Mouse (Mus musculus) spleen, adult 2 months (tissue): Measurements from ENCODE around the gene Tmx2. TPM values are rescaled to one million over a fixed set of nuclear protein-coding genes. Genes with fewer than 3 reads are reported as not detected.
A peak's percentile ranks its signal among the peaks of the same experiment; 100 is the strongest.

Experiments
- DNase-seq, 2 experiments: peaks; one replicate each; pipeline versions ENCODE4 v3.0.0 to v3.0.0-alpha.2; 2012 to 2021; ENCODE audit warnings: low spot score in 2 of 2, low read depth in 1 of 2
- H3K27ac ChIP-seq: fragments of 200-500 bp; 2 replicates; pipeline ENCODE4 v1.5.1; 2012; ENCODE audit warnings: low read length, inconsistent platforms; ENCODE audit not compliant: insufficient read depth
- H3K27me3 ChIP-seq: fragments of 200-500 bp; 2 replicates; pipeline ENCODE4 v1.6.1; 2012; ENCODE audit warnings: mild to moderate bottlenecking, moderate library complexity, low read length, inconsistent platforms; ENCODE audit not compliant: control insufficient read depth, insufficient read depth
- H3K36me3 ChIP-seq: fragments of 200-500 bp; 2 replicates; pipeline ENCODE4 v1.6.1; 2012; ENCODE audit warnings: mild to moderate bottlenecking, low read length, inconsistent platforms; ENCODE audit not compliant: control insufficient read depth, insufficient read depth
- H3K4me1 ChIP-seq: fragments of 200-500 bp; 2 replicates; pipeline ENCODE4 v1.6.1; 2011; ENCODE audit warnings: inconsistent platforms; ENCODE audit not compliant: control insufficient read depth, insufficient read depth, insufficient read length
- H3K4me3 ChIP-seq: fragments of 200-500 bp; 2 replicates; pipeline ENCODE4 v1.5.1; 2011; ENCODE audit warnings: mild to moderate bottlenecking, inconsistent platforms; ENCODE audit not compliant: insufficient read depth, insufficient read length; ENCODE audit errors: extremely low read depth
- CTCF ChIP-seq: fragments of 200-500 bp; IDR thresholded peaks from 2 replicates; pipeline ENCODE4 v1.5.1; 2011; ENCODE audit warnings: mild to moderate bottlenecking, inconsistent platforms; ENCODE audit not compliant: insufficient read depth, insufficient read length, insufficient replicate concordance; ENCODE audit errors: extremely low read depth
- POLR2A ChIP-seq: fragments of 200-500 bp; IDR thresholded peaks from 2 replicates; pipeline ENCODE4 v1.6.1; 2011; ENCODE audit warnings: low read depth, low read length, inconsistent platforms
- WGBS: fragments of 180-500 bp; shearing (Covaris S2); methylation state at CpG from one replicate; pipeline ENCODE4 v1.1.7; 2018; 5-methylcytosine and 5-hydroxymethylcytosine counted together
- polyA plus RNA-seq: library from polyadenylated mRNA; depleted of rRNA; stranded (reverse); fragments of >200 nt; gene quantifications from 2 replicates; pipeline ENCODE4 v1.2.3, GENCODE M21; 2012

The Tmx2 gene
- polyA plus RNA-seq, 1 experiment = 32.3 TPM

DNA sequence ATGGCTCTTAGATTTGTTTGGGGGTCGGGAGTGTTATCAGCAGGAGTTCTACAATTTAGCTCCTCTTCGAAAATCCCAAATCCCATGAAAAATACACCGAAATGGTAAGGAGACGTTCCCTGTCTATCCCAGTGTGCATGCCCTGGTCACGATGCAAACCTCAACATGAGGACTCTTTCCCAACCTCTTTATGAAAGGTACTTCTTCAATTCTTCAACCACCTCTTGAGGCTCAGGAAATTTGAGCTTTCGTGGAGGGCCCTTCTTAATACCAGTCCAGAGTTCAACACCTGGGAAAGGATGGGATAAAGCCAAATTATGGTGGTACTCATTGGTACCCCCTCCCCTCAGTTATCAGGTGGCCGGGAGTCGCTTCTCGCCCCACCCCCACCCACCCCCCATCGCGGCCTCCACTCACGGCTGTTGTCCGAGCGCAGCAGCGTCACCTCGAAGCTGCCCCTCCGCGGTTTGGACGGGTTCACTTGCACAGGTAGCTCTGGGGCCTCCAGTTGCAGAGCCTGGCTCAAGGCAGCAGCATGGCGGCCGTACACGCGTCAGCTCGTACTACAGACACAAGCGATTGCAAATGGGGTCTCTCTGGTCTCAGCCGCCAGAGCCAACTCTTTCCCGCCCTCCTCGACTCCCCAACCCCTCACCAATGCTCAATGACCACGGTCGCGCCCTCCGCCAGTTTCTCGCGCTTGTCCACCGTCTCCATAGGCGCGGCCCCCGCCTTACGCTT lies 8.9 kb downstream of the Tmx2 start:
- TF ChIP-seq CTCF (no peak), POLR2A (no peak)
- H3K27ac ChIP-seq = peak overlapping the region; percentile 49
- peaks cover 6% of the 10 kb centered on the region; the same call in 1 of the 2 replicates for H3K4me1 ChIP-seq

DNA sequence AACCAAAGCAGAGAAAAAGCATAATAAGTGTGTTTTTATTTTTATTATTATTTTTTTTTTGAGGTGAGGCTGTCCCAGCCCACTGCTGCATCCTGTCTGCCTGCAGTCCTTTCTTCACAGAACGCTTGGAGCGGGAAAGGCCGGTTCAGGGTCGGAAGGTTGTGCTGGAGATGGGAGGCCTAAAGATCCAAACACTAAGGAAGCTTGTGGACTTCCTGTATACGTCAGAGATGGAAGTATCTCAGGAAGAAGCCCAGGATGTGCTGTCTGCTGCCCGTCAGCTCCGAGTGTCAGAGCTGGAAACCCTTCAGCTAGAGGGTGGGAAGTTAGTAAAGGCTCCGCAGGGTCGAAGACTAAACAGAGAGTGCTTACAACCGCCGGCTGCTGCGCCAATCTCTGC lies 12.9 kb downstream of the Tmx2 start:
- peaks cover 6% of the 10 kb centered on the region; the same call in 1 of the 2 replicates for H3K4me1 ChIP-seq
- H3K4me3 ChIP-seq = no peak overlapping the region
- no peak overlapping the region for H3K27ac ChIP-seq
- WGBS = 78% methylated on average over 12 of the region's 12 CpGs
- H3K27me3 ChIP-seq = no peaks in the 10 kb centered on the region
- no peaks in the 10 kb centered on the region for H3K36me3 ChIP-seq
- no peak for TF ChIP-seq POLR2A
- TF ChIP-seq CTCF = no peak
- no peak for DNase-seq

More for the DNA sequence above, 8.9 kb downstream of the Tmx2 start:
- DNase-seq = peak in 1 of 2 experiments; percentile 17
- H3K4me3 ChIP-seq = peak overlapping the region; percentile 98
- no peaks in the 10 kb centered on the region for H3K27me3 ChIP-seq
- peaks cover 11% of the 10 kb centered on the region for H3K36me3 ChIP-seq
- WGBS = 4% methylated on average over 39 of the region's 39 CpGs

DNA sequence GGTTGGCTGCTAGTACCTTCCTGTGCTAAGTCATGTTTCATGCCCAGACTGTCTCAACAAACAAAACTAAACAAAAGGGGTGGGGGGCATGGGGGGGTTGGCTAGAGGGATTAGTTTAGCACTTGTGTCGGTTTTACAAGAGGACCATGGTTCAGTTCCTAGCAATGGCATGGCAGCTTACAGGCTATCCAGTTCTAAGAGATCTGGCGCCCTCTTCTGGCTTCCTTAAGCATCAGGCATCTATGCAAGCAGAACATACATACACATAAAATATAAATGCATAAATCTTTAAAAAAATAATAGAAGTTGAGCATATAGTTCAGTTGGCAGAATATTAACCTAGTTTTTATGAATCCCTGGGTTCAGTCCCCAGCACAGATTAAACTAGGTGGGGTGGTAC lies 16.1 kb downstream of the Tmx2 start:
- no peaks in the 10 kb centered on the region for H3K36me3 ChIP-seq
- 46% methylated on average over 2 of the region's 2 CpGs for WGBS
- DNase-seq = peak; percentile 38 to 59
- no peak for TF ChIP-seq CTCF
- no peak for TF ChIP-seq POLR2A
- no peak overlapping the region for H3K27ac ChIP-seq
- no peaks in the 10 kb centered on the region; the same call in none of the 2 replicates for H3K4me1 ChIP-seq
- H3K27me3 ChIP-seq = no peaks in the 10 kb centered on the region
- H3K4me3 ChIP-seq = no peak overlapping the region

DNA sequence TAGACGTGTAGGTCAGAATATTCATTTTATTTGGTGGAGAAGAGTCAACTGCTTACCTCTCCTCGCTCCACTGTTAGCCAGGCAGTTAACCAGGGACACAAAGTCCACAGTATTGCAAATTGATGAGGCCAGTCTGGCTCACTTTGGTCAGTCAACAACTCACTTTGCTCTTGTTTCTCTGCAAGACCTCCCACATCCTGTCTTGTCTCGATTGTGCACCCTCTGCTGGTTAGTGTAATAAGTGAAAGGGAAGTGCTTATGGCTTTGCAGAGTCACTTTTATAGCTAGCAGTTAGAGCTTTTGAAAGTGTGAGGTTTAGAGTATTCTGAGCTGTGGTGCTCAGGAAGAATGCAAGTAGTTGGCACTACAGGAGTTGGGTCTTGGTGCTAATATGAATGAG lies 18.7 kb downstream of the Tmx2 start:
- Histone ChIP-seq H3K4me3 (no peak overlapping the region), H3K36me3 (no peaks in the 10 kb centered on the region), H3K4me1 (no peaks in the 10 kb centered on the region; the same call in none of the 2 replicates), H3K27me3 (no peaks in the 10 kb centered on the region), H3K27ac (no peak overlapping the region)
- peak; percentile 56 to 59 for DNase-seq
- TF ChIP-seq CTCF (no peak; the same call in 1 of the 2 replicates), POLR2A (no peak)
- 59% methylated on average over 3 of the region's 3 CpGs for WGBS

DNA sequence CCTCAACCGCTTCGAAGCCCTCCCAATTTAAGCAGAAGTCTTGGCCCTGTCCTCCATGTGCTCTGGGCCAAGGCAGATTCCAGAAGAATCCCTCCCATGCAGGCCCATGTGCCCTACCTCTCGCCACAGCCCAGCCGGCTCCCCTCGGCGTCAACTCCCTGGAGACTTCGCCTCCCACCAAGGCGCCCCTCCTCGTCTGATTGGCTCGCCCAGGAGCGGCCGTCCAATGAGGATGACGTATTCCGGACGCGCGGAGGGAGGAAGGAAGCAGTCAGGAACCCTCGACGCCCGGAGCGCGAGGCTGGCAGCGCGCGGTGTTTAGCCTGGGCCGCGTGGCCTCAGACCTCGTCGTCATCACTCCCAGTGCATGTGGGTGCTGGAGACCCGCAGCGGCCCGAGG lies 20.1 kb downstream of the Tmx2 start, which contains the start of gene Btbd18:
TSS of gene Btbd18 (plus strand) at position 274 of the 400 bp plus-strand sequence.
- no peak for TF ChIP-seq POLR2A
- TF ChIP-seq CTCF = no peak
- no peak within 1 kb of the TSS for H3K4me3 ChIP-seq
- no peak within 1 kb of the TSS for H3K27ac ChIP-seq
- 95% methylated on average over 32 of the region's 32 CpGs for WGBS
- H3K36me3 ChIP-seq = no peaks in the 10 kb centered on the region
- H3K27me3 ChIP-seq = no peaks in the 10 kb centered on the region
- H3K4me1 ChIP-seq = no peaks in the 10 kb centered on the region; the same call in none of the 2 replicates
- no peak for DNase-seq

DNA sequence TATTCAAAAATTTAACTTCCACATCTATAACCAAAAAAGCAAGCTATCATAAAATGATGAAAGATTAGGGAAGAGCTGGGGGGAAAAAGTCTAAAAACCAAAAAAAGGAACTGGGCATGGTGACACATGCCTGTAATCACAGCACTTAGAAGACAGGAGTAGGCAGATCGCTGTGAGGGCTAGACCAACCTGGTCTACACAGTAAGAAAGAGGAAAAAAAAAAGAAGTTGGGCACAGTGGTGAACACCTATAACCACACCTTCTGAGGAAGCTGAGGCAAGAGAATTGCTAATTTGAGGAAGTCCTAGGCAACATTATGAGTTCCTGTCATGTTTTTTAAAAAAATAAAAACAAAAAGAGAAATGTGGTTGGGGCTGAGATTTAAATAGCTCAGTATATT lies 23.1 kb downstream of the Tmx2 start:
- Histone ChIP-seq H3K4me3 (no peak overlapping the region), H3K36me3 (no peaks in the 10 kb centered on the region), H3K27me3 (no peaks in the 10 kb centered on the region), H3K4me1 (no peaks in the 10 kb centered on the region; the same call in none of the 2 replicates), H3K27ac (no peak overlapping the region)
- 10% methylated on average over 1 of the region's 1 CpGs for WGBS
- DNase-seq = no peak
- no peak for TF ChIP-seq POLR2A
- TF ChIP-seq CTCF = no peak

DNA sequence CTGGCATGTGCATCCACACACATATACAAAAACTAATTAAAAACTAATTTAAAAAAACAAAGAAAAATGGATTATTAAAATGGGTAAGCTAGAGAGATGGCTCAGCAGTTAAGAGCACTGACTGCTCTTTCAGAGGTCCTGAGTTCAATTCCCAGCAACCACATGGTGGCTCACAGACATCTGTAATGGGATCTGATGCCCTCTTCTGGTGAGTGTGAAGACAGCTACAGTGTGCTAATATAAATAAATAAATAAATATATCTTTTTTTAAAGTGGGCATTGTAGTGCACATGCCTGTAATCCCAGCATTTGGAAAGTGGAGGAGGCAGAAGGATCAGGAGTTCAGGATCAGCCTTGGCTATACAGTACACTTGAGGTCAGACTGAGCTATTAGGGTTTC lies 25.6 kb downstream of the Tmx2 start:
- no peak overlapping the region for H3K4me3 ChIP-seq
- no peaks in the 10 kb centered on the region for H3K36me3 ChIP-seq
- no peak overlapping the region for H3K27ac ChIP-seq
- no peaks in the 10 kb centered on the region for H3K27me3 ChIP-seq
- TF ChIP-seq CTCF = no peak
- TF ChIP-seq POLR2A = no peak
- no peaks in the 10 kb centered on the region for H3K4me1 ChIP-seq
- no peak for DNase-seq
